Mouse (Mus musculus) right cerebral cortex, postnatal 10 days (tissue): ENCODE results near the gene Cmtm4.

Experiments
- DNase-seq, 2 experiments: peaks; one replicate each; pipeline ENCODE4 v3.0.0; 2021; ENCODE audit warnings: low spot score in 2 of 2

The Cmtm4 gene

GRCm38 (mm10) chr8:104411468-104411867, 15.9 kb upstream of the Cmtm4 start:
- peak; percentile 80 to 90 for DNase-seq

- DNase-seq = no peak
These were observed 15.1 kb upstream of the Cmtm4 start for GRCm38 (mm10) chr8:104410628-104411273.

- no peak for DNase-seq
These were observed 12.9 kb upstream of the Cmtm4 start for GRCm38 (mm10) chr8:104408328-104409110.

DNA sequence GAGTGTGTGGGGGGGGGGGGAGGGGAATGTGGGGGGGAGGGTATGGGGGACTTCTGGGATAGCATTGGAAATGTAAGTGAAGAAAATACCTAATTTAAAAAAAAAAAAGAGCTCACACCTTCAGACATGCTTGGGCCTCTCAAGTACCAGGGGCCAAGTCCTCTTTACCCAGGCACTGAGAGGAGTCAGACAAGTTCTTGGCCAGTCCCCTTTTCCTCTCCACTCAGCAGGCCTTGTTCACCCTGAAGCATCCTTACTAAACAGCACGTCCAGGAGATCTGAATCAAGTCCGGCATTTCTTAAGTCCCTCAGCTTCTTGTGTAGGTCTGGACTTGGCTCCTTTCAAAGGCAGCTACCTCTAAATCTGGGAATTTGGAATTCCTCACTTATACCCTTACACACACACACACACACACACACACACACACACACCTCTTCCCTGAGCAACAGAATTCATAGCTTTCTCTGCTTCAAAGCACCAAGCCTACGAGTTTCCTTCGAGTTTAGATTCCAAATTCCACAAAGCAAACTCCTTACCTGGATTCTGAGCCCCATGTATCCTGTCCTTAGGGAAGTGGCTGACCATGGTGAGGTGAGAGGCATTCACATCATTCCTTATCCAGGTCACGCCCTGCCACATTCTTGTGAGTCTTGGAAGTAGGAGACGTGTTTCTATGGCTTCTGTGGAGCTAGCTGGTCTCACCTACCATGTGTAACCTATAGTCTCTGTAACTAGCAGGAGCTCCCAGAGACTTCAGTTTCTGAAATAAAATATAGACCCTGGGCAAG, 10.9 kb upstream of the Cmtm4 start:
- no peak for DNase-seq

DNA sequence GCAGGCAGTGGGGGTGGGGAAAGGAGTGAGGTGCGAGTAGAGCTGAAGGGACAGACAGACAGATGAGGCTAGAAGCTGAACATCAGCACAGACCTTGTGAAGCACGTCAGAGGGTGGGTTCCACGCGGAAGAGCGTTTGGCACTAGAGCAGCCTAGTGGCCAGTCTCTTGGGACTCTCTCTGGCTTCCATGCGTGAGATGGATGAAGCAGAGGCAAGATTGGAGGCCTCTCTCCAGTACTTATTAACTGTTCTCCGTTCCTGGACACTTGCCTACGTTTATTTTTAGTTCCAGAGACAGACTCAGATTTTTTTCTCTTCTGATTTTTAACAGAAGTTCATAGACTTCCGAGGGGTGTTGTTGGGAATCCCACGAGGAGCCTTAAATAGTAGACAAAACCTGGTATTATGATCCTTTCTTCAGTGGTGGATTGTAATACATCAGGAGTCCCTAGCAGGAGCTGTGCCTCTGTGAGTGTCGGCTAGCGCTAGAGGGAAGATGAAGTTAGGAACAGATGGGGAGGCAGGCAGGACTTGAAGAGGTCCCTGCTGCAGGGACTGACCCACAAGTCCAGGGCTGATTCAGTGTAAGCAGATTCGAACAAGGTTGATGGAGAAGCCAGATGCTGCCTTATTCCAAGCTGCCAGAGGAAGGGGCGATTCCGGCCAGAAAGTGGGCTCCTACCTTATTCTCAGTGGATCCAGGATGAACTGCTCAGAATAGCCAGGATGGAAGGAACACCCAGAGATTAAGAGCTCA, 10.0 kb upstream of the Cmtm4 start:
- no peak for DNase-seq

DNA sequence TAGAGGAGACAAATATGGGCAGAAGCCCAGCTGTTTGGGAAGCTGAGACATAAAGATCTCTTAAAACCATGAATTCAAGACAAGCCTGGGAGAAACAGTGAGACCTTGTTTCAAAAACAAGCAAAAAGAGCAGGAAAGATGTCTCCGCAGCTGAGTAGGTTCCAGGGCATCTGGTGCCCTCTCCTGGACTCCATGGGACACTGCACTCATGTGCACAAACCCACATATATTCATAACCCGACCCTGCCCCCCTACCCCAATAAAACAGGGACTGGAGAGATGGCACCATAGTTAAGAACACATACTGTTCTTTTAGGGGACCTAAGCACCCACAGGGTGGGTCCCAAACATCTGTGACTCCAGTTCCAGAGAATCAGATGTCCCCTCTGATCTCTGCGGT, 8.0 kb upstream of the Cmtm4 start:
- no peak for DNase-seq

DNA sequence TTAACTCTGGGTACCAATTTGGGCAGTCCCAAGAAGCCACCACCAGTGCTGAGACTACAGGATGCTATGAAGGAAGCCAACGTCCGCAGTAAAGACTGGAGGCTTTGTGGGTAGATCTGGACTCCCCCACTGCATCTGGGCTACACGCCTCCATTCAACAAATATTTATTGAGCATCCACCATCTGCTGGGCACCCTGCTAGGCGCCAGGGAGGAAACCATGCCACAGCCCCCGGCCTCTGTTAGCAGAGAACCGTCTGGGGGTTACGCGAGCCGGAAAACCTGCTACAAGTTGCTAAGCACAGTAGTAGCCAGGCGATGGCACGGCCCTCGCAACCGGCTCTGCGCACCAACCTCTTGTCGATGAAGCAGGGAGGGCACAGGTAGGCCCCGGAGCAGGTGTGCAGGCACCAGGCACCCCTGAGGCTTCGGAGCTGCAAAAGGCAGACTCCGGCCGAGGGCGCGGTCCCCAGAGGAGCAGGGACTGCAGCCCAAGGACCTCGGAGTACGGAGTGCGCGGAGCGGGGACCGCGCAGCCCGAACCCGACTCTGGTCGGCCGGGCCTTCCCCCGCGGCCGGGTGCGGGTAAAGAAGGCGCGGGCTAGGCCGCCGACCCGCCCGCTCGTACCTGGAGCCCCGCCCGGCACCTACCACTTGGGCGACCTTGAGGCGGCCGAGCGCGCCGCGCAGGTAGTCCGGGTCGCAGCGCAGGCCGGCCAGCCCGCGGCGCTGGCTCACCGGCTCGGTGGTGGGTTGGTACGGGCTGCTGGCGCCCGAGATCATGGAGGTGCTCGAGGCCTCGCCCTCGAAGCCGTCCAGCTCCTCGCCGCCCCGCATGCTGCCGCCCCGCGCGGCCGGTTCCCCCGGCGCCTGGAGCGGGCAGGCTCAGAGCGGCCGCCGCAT, 555 bp downstream of the Cmtm4 start:
- DNase-seq = peak; percentile 66 to 69

- no peak for DNase-seq
These were observed 1.8 kb downstream of the Cmtm4 start for GRCm38 (mm10) chr8:104393767-104394166.

GRCm38 (mm10) chr8:104393139-104393538, 2.5 kb downstream of the Cmtm4 start:
- DNase-seq = no peak

DNA sequence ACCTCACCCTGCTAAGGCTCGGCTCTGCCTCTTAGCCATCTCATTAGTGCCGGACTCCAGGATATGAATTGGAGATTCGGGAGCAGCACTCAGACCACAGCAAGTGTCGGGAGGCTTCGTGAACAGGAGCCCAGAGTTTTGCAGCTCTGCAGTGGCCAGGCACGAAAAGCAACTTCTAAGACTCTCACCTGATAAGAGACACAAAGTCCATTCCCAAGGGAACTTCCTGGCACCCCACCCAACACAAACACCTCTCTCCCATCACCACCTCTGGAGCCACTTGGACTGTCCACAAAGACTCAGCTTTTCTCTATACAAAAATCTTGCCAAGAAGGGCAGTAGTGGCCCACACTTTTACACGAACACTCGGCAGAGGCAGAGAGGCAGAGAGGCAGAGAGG, 5.4 kb downstream of the Cmtm4 start:
- no peak for DNase-seq

GRCm38 (mm10) chr8:104387980-104388379, 7.6 kb downstream of the Cmtm4 start:
- DNase-seq = no peak

DNA sequence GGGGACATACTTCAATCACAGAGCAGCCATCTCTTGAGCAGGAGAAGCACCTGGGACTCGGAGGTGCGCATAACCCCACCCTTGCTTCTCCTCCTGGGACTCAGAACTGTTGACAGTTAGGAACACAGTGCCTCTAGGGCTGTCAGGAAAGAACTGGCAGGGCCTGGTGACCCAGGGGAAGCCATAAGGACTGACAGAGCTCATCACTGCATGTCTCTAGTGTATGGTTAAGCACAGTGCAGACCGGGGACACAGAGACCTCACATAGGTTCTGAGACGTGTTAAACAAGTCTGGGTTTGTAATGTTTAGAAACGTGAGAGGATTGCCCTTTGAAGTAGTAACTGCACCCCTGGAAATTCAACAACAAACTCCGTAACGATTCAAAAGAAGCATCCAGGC, 8.1 kb downstream of the Cmtm4 start:
- DNase-seq = no peak

GRCm38 (mm10) chr8:104386693-104387092, 8.9 kb downstream of the Cmtm4 start:
- no peak for DNase-seq

DNA sequence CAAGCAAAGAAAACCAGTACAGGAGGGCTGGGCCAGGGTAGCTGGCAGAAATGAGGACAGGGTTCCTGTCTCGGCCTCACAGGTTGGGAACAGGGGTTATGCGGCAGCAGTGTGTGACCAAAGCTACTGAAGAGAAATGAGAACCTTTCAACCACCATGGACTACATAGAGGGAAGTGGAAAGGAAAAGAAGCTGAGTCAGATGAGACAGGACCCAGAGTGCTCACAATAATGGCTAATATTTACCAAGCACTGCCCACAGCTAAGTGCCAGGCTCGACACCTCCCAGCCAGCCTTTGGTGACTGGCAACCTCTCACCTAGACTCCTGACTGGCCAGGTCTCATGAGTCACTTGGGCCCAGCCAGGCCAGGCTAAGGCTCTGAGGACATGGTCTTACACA, 11.6 kb downstream of the Cmtm4 start:
- DNase-seq = no peak

GRCm38 (mm10) chr8:104383296-104383695, 12.3 kb downstream of the Cmtm4 start:
- DNase-seq = peak in 1 of 2 experiments; percentile 55

- no peak for DNase-seq
These were observed 14.6 kb downstream of the Cmtm4 start for GRCm38 (mm10) chr8:104380961-104381411.

DNA sequence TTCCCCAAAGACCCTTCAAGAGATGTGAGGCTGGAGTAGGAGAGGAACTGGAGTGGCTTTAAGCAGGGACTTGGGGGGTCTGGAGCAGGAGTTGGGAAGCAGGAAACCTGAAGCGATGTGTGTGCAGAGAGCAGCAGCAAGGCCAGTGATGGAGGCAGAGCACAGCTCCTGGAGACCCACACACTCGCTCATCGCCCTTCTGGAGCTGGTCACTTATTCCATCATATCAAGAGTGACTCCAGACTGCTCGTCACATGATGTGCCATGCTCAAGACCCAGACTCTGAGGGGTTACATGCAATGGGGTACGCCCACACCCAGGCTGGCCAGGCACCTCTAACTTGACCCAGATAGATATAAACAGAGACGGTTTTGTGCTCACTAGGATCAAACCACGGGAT, 15.3 kb downstream of the Cmtm4 start:
- no peak for DNase-seq

- DNase-seq = no peak
These were observed 16.2 kb downstream of the Cmtm4 start for GRCm38 (mm10) chr8:104379301-104379836.

DNA sequence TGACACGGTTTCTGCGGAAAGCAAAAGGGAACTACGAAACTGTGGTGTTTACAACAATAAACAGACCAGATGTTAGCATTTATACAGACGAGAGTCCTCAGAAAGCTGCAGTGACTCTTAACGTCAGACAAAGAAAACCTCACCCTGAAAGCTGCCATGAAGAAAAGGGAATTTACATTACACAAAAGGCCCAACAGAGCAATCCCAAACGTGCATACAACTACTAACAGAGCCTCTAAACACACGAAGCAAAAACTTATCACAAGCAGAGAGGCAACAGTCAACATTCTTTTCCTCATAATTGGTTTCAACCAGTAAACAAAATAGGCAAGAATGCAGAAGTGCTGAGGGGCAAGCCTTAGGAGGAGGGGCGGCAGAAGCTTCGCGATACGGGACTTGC, 18.9 kb downstream of the Cmtm4 start:
- DNase-seq = no peak

- DNase-seq = no peak
These were observed 19.6 kb downstream of the Cmtm4 start for GRCm38 (mm10) chr8:104375959-104376358.
